Mouse (Mus musculus): ENCODE data around the gene Dennd1a.

Gene Dennd1a

GRCm38 (mm10) chr2:38286733-38287551 is at the start of gene Dennd1a:
Gene Dennd1a, minus strand, starts transcription at chr2:38287390.
- peak; percentile 91 to 94 for DNase-seq

- DNase-seq, result no peak
Observed at GRCm38 (mm10) chr2:38336606-38337005, 49.4 kb upstream of the Dennd1a start.

- no peak for DNase-seq
Observed at GRCm38 (mm10) chr2:38333586-38334119, 46.5 kb upstream of the Dennd1a start.

- no peak for DNase-seq
Observed at GRCm38 (mm10) chr2:38326671-38327070, 39.5 kb upstream of the Dennd1a start.

- DNase-seq, result no peak
Observed at GRCm38 (mm10) chr2:38323380-38323779, 36.2 kb upstream of the Dennd1a start.

- no peak for DNase-seq
Observed at GRCm38 (mm10) chr2:38320911-38321310, 33.7 kb upstream of the Dennd1a start.

- no peak for DNase-seq
Observed at GRCm38 (mm10) chr2:38319086-38319485, 31.9 kb upstream of the Dennd1a start.

GRCm38 (mm10) chr2:38313399-38313798 is 26.2 kb upstream of the Dennd1a start:
- DNase-seq, result no peak

GRCm38 (mm10) chr2:38312921-38313320 is 25.7 kb upstream of the Dennd1a start:
- DNase-seq, result no peak

GRCm38 (mm10) chr2:38305152-38305551 is 18.0 kb upstream of the Dennd1a start:
- DNase-seq, result no peak

- DNase-seq, result no peak
Observed at GRCm38 (mm10) chr2:38300941-38301340, 13.8 kb upstream of the Dennd1a start.

GRCm38 (mm10) chr2:38295939-38296338 is 8.7 kb upstream of the Dennd1a start:
- DNase-seq, result no peak

GRCm38 (mm10) chr2:38291526-38291925 is 4.3 kb upstream of the Dennd1a start:
- DNase-seq, result no peak

- no peak for DNase-seq
Observed at GRCm38 (mm10) chr2:38288226-38288625, 1.0 kb upstream of the Dennd1a start.

GRCm38 (mm10) chr2:38286433-38286732 is 807 bp downstream of the Dennd1a start:
- no peak for DNase-seq

GRCm38 (mm10) chr2:38285781-38286432 is 1.3 kb downstream of the Dennd1a start:
- DNase-seq, result no peak

- DNase-seq, result no peak
Observed at GRCm38 (mm10) chr2:38283961-38284360, 3.2 kb downstream of the Dennd1a start.

- no peak for DNase-seq
Observed at GRCm38 (mm10) chr2:38280376-38280775, 6.8 kb downstream of the Dennd1a start.

- DNase-seq, result no peak
Observed at GRCm38 (mm10) chr2:38274973-38275372, 12.2 kb downstream of the Dennd1a start.

GRCm38 (mm10) chr2:38263653-38264052 is 23.5 kb downstream of the Dennd1a start:
- DNase-seq, result no peak

GRCm38 (mm10) chr2:38259052-38259451 is 28.1 kb downstream of the Dennd1a start:
- DNase-seq, result no peak

GRCm38 (mm10) chr2:38237616-38238015 is 49.6 kb downstream of the Dennd1a start:
- no peak for DNase-seq

- DNase-seq, result no peak
Observed at GRCm38 (mm10) chr2:38235593-38235992, 51.6 kb downstream of the Dennd1a start.

- DNase-seq, result no peak
Observed at GRCm38 (mm10) chr2:38229882-38230281, 57.3 kb downstream of the Dennd1a start.
